Mouse (Mus musculus): ENCODE measurements around the gene Phf3.

The Phf3 gene

DNA sequence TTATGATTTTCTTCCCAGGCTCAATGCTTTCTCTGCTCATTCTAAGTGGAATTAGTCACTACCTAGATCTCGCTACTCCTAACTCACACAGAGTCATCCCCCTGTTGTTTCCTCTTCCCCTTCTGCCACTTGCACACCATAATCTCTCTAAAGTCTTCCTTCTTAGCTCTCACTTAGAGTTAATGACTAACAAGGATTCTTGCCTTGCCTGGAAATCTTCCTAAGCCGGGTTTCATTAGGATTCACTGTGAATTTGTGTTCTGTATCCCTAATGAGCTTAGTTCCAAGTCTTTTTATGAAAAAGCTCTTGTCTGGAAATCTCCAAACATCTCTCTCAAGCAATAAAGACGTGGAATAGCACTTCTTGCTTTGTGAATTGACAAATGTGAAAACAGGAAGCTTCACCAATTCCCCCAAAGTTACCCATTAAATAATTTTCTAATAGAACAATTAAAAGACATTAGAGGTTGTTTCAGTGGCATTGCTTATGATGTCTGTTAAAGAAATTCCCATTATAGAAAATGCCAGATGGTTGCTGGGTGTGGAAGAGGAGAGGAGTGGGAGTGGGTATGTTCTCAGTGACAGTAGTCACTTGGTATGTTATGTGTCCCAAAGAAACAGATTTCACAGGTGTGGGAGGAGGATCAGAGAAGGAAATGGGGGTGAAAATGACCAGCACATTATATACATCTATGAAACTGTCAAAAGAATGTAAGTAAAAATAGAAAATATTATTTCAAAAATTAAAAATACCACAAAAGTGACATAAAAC, 118.1 kb downstream of the Phf3 start:
- no peak for DNase-seq

Measured in cerebellum, postnatal 14 days (tissue).